19 mouse cellular contexts compared by ENCODE assay signal in the genomic region with DNA sequence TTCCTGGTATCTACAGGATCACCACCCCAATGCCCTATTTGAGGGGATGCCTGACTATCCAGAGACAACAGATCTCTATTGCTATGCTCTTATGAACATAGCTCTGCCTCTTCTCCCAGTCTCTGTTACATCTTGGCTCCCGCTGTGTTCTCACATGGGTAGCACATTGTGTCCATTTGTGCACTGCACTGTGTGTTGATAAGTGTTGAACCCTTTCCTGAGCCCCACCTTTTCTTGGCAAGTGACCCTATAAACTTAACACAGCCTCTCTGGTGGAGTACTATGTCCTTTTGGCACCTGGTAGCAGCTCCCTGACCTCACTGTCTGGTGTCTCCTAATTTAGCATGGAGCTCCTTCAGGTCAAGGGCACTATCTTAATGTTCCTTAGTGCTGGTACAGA.
A peak's percentile ranks its signal among the peaks of the same experiment; 100 is the strongest.
DNase-seq lines count a peak whose midpoint lies in the region; ATAC-seq lines count a peak whose summit lies in the region.
"Had no signal": no experiment of that assay in that cellular context is flagged by ENCODE, and none has a peak within 500 bp of the region (broad histone marks: within the 10 kb centered on the region; RNA-seq: fewer than 3 reads in every experiment).

No protein-coding gene starts in this region.

- ATAC-seq in midbrain, embryonic 14.5 days (ENCODE audit: low FRiP score, low TSS enrichment): no peak

- no peaks in the 10 kb centered on the region for H3K9me3 ChIP-seq in midbrain, embryonic 14.5 days (ENCODE audit: control insufficient read depth, low read length)
- H3K9me3 ChIP-seq: forebrain, embryonic 10.5 days; limb, embryonic 12.5 days had no signal

- no peaks in the 10 kb centered on the region for H3K4me1 ChIP-seq in midbrain, embryonic 14.5 days (ENCODE audit: control insufficient read depth, insufficient read depth, low read length)
- H3K4me1 ChIP-seq: forebrain, embryonic 10.5 days; limb, embryonic 12.5 days had no signal

- WGBS in midbrain, embryonic 14.5 days: 95% methylated on average over 1 of the region's 1 CpGs

- no peak overlapping the region for H3K4me2 ChIP-seq in midbrain, embryonic 14.5 days (ENCODE audit: low read length)
- H3K4me2 ChIP-seq: limb, embryonic 12.5 days; midbrain, embryonic 11.5 days had no signal

- no peak overlapping the region for H3K4me3 ChIP-seq in midbrain, embryonic 14.5 days (replicated peaks; ENCODE audit: low read depth, low read length)
- H3K4me3 ChIP-seq: forebrain, embryonic 10.5 days; limb, embryonic 12.5 days had no signal

- intact Hi-C loops in heart, postnatal 36 days (cut with DNase I): no loop called here

- H3K27ac ChIP-seq in midbrain, embryonic 14.5 days (replicated peaks; ENCODE audit: low read depth, low read length): no peak overlapping the region
- H3K27ac ChIP-seq: forebrain, embryonic 10.5 days; limb, embryonic 12.5 days; liver, embryonic 14.5 days; macrophage had no signal

- H3K9ac ChIP-seq in midbrain, embryonic 14.5 days (replicated peaks; ENCODE audit: low read length): no peak overlapping the region
- H3K9ac ChIP-seq: limb, embryonic 12.5 days; liver, embryonic 14.5 days had no signal

- peak; percentile 98 for DNase-seq in heart, adult 11 months
- DNase-seq in heart, postnatal 4 days: no peak
- DNase-seq in testis, postnatal 14 days (ENCODE audit: low spot score): peak; percentile 76
- no peak for DNase-seq in testis, postnatal 10 days (ENCODE audit: low spot score)
- DNase-seq in heart, postnatal 36 days: peak; percentile 52 to 59
- no peak for DNase-seq in midbrain, embryonic 14.5 days
- DNase-seq in urinary bladder, postnatal 4 days (ENCODE audit: low spot score in 2 of 2): no peak
- DNase-seq: adrenal gland, postnatal 25 days; cerebellum, adult 11 months; cerebellum, postnatal 14 days; kidney, adult 11 months; retina, postnatal 1 day; thymus, postnatal 25 days had no signal

- H3K27me3 ChIP-seq in midbrain, embryonic 14.5 days (ENCODE audit: control insufficient read depth, insufficient read depth, low read length): no peaks in the 10 kb centered on the region
- H3K27me3 ChIP-seq: CH12.LX; limb, embryonic 12.5 days had no signal

- H3K36me3 ChIP-seq in midbrain, embryonic 14.5 days (ENCODE audit: control insufficient read depth, insufficient read depth, low read length): no peaks in the 10 kb centered on the region
- H3K36me3 ChIP-seq: forebrain, embryonic 10.5 days; limb, embryonic 12.5 days had no signal

Comparison
In these comparisons a context has a peak if more than half of its experiments do, and no peak if none do; other contexts are left out.
1. DNase-seq: peak in heart, adult 11 months (single experiment), testis, postnatal 14 days (single experiment) and heart, postnatal 36 days (2 of 2); none in heart, postnatal 4 days (single experiment), testis, postnatal 10 days (single experiment), midbrain, embryonic 14.5 days (single experiment) and urinary bladder, postnatal 4 days (0 of 2).